Mouse (Mus musculus): ENCODE measurements around the gene Lrrc75b.

The Lrrc75b gene

DNA sequence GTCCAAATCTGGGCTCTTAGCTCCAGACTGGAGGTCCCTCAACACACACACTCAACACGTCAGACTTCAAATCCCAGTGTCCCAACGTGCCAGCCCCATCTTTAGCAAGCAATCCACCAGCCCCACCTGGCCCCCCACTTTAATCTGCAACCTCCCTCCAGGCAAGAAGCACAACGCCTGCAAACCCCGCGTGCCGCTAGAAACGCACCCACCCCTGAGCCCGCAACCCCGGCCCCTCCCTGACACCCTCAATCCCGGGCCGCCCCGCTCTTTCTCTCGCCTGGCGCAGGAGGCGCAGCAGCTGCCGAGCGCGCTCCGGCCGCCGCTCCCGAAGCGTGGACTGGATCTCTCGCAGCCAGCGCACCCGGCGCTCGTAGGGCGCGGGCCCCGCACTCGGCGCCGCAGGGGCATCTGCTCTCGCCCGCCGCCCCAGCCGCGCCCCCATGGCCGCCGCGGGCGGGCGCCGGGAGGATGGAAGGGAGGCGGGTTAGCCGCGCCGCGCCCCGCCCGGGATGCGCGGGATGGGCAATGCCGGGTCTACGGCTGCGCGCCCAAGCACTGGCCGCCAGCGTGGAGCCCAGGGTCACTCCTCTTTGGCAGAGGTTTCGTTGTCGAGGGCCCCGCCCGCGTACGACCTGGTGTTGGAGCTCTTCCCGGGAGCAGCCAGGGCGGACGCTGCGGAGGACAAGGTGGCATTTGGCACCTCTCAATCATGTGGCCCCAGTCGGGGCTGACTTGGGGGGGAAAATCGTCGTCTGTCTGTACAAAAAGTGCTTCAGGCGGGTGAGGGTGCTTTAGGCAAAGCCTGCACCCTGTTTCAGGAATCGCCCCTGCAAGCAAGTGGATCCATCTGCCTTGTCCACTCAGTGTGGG, at the start of gene Lrrc75b:
Lrrc75b (minus strand) TSS at position 655 of the 873 bp plus-strand sequence.
- DNase-seq (ENCODE audit: low read depth, low spot score), result no peak

DNA sequence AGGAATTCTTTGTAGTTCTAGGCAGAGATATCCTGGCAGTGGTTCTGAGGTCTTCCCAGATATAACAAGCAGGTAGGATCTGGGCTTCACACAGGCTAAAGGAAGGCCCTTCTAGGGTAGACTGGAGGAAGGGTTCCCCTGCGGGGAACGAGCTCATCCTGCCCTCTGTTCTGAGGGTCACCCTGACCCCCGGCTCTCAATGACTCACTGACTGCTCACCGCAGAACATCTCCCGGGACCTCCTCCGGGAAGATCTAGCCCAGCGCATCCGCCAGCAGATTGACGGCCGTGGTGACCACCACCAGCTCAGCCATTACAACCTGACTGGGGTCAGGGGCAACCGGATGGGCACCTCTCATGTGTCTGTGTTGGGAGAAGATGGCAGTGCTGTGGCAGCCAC, 48.8 kb upstream of the Lrrc75b start:
- DNase-seq (ENCODE audit: low read depth, low spot score), result no peak

DNA sequence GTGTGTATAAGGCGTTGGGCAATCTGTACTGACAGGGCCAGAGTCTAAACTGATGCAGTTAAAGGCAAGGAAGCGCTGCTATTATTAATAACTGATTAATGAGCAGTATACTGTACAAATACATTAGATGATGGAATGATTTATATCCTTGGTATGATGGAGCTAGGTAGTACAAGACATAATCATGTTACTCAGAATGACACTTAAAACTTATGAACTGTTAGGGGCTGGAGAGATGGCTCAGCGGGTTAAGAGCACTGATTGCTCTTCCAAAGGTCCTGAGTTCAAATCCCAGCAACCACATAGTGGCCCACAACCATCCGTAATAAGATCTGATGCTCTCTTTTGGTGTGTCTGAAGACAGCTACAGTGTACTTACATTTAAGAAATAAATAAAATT, 47.1 kb upstream of the Lrrc75b start:
- DNase-seq (ENCODE audit: low read depth, low spot score), result no peak

DNA sequence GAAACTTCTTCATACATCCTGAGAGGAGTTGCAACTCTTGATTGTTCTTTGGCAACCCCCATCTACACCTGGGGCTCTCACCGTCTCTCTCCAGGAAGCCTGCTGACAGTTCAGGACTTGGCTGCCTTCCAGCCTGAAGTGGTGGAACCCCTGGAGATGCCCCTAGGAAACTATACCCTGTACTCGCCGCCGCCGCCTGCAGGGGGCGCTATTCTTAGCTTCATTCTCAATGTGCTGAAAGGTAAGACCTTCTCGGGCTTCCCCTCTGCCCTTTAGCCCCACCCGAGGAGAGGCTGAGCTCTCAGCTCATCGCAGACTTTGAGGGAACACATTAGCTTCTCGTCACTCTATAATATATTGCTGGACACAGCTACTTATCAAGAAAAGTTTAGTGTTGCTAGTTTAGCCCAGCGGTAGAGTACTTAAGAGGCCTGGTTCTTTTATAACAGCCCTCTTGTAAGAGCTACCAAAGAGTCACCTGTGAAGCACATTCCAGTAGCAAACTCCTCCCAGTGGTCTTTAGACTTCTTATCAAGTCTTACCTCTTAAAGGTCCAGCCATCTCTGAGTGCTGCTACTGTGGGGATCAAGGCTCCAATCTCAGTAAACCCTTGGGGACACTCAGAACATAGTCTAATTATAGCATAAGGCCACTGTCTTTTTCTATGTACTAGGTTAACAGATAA, 45.2 kb upstream of the Lrrc75b start:
- peak; percentile 51 for DNase-seq (ENCODE audit: low read depth, low spot score)

DNA sequence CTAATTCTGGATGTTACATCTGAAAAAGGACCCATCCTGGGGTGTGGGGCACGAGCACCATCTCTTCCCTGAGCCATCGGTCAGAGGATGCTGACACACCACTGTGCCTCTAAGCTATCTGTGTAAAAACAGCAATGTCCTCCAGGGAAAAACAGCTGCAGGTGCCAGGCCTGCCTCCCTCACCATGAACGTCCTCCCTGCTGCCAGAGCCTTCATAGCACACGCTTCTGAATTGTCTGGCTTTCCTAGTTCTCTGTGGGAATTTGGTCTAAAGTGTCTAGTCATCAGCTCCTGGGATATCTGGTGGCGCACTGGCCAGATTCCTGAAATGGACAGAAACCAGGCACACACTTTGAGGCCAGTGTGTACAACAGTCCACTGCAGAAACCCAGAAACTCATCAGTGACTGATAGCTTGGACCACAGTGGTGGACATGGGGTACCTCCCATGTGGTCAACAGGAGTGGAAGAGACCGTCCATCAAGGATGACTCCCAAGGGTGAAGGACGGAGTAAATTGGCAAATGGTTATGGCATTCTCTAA, 40.1 kb upstream of the Lrrc75b start:
- no peak for DNase-seq (ENCODE audit: low read depth, low spot score)

DNA sequence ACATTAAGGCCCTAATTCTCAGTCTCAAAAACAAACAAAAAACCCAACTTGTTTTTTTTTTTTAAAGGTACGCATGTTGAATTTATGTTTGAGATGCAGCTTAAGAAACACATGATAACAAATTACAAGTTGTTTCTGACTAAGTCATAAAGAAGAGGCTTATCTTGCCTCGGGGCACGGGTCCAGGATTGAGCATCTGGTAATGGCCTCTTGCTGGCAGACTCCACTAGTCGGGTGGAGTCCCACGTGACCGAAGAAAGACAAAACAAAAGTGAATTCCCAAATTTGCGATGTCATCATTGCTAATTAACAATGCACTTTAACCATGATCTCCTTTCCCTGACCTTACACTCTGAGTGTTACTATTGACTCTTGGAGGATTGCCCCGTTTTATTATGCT, 35.9 kb upstream of the Lrrc75b start:
- DNase-seq (ENCODE audit: low read depth, low spot score), result no peak

DNA sequence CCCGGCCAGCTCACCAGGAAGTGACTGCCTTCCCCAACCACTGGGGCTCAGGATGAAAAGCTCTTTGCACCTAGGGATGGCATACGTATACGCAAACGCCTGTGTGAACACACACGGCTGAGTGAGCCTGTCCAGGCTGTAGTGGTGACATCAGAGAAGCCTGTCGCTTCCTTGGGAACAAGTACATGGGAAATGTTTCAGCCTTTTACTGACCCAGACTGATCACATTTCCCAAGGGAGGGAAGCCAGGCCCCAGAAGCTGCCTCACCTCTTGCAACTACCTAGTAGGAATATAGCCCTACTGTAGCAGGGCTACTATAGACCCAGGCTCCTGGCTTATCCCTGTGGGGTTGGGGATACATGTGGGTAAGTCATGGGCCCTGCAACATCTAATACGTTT, 32.5 kb upstream of the Lrrc75b start:
- no peak for DNase-seq (ENCODE audit: low read depth, low spot score)

DNA sequence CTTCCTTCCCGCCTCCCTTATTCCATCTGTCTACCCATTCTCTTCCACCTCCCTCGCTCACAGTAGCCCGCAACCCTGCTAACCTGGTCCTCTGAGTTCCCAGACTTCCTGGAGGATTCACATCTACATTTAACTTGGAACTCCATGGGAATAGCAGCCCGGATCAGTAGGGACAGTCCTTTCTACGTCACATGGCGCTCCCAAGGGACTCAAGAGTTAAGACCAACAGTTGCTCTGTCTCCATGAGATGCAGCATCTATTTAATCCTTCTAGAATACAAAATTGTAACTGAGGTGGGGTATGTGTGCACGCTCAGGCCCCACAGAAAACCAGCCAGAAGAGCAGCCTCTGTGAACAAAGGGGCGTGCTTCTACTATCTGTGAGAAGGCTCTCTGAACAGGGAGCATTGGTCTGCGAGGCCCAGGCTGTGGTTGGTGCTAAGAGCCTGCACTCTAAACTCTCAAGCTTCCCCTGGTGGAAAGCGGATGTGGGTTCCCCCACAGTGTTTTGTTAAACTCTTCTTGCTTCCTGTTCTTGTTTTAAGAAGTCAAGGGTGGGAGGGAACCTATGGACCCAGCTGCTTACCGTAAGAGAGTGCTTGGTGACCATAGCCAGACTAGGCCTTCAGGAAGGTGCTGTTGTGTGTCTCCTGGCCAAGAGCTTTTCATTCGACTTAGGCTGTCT, 31.2 kb upstream of the Lrrc75b start:
- DNase-seq (ENCODE audit: low read depth, low spot score), result peak; percentile 85

DNA sequence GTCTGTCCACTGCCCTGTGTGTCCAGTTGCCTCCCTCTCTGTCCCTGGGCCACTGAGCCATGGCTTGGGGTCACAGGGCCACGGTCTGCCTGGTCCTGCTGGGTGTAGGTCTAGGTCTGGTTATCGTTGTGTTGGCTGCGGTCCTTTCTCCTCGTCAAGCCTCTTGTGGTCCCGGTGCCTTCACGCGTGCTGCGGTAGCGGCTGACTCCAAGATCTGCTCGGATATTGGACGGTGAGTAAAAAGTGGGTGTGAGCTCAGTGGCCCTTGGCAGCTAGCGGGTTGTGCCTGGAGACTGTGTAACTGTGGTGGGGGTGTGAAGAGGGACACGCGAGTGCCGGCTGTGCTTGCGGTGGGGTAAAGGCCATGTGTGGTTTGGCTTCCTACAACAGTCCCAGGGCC, 29.5 kb upstream of the Lrrc75b start:
- DNase-seq (ENCODE audit: low read depth, low spot score), result no peak

DNA sequence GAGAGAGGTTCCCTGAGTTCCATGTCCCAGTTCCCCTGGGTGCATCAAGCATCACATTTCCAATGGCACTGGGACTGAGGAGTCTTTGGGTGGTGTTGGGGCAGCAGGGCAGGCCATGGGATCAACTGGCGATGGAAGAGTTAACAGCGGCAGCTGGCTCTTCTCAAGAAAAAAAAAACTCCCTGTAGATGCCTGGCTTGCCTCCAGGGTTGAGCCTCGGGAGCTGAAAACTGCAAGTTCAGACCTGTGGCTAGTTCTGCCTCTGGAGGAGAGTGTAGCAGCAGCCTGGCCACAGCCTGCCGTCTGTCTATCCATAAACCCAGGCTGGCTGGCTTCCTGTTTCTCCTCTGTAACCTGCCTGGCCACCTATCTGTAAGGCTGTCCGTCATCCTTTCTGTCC, 29.0 kb upstream of the Lrrc75b start, which contains the start of gene Ggt5:
Ggt5 (plus strand) TSS at position 212 of the 400 bp plus-strand sequence.
- no peak for DNase-seq (ENCODE audit: low read depth, low spot score)

DNA sequence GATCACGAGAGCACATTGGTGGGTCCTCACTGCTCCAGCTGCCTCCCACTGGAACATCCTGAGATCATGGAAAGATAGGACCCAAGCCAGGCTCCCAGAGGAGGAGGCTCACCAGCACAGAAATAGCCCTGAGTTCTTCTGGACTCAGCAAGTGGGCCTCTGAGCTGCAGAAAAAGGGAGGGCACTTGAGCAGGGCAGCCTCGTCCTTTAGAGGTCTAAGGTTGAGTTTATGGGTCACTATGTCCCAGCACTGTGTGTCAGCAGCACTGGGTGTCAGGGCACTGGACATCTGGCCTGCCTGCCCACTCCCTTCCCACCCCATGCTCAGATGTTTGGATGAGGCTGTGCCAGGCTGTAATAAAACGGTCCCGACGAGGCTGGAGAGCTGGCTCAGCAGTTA, 28.2 kb upstream of the Lrrc75b start:
- DNase-seq (ENCODE audit: low read depth, low spot score), result no peak

DNA sequence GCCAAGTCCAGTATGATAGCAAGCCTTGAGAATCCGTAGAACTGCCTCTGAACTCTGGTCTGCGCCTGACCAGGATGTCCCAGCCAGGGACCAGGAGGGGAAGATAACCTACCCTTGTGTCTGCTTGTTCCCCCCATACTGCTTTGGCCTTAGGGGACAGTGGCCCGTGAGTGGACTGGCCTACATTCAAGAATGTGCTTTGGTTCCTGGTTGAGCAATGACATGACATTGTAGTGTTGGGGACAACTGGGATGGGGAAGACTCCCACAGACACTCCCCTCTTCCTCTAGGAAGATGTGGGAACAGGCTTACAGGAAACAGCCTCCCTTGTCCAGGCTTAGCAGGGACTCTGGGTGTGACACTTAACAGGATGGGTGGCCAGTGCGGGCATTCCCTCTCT, 27.7 kb upstream of the Lrrc75b start:
- DNase-seq (ENCODE audit: low read depth, low spot score), result no peak

DNA sequence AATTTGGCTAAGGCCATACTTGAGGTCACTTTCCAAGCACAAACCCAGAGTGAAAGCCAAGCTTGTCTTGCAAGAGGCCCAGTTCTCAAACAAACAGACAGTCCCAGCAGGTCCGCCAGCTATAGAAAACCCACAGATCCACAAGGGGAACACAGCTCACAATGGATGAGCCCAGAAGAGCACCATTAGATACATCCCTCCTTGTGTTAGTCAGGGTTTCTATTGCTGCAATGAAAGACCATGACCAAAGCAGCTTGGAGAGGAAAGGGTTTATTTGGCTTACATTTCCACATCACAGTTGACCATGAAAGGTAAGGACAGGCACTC, 26.4 kb upstream of the Lrrc75b start:
- DNase-seq (ENCODE audit: low read depth, low spot score), result no peak

DNA sequence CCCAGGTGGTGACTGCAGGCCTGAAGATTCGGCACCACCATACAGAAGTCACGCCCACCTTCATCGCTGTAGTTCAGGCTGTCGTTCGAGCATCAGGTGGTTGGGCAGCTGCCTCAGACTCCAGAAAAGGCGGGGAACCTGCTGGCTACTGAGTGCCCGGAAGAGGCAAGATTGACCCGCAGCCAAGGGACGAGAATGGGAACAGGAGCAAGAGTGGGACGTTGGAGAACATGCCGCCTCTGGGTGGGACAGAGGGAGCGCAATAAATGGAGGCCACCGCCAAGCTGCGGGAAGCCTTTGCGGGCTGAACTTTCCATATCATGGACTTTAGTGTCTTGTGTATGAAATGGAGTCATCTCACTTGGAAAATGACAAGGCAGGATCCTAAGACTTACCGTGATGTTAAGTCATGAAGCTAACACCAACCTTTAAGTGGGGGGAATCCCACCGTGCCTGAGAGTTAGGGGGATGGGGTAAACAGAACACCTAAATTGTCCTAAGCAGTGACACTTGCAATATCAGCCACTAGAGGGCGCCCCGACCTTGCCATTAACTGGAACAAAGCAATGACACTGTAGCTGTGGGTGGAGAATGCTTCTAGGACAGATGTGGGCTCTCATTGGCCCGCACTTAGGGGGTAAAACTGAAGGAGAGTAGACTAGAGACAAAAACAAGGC, 25.9 kb upstream of the Lrrc75b start:
- DNase-seq (ENCODE audit: low read depth, low spot score), result peak; percentile 83

DNA sequence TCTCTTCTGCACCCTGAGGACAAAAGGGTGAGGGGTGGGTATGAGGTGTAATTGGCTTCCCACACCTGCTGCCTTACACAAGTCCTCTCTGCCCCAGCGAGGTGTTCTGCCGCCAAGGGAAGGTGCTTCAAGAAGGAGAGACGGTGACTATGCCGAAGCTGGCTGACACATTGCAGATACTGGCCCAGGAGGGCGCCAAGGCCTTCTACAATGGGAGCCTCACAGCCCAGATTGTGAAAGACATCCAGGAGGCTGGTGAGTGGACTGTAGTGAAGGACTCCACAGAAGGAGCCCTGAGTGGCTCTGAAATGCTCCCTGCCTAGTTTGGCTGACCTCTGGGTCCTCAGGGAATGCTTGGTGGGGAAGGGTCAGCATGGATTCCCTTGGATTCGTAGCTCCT, 19.0 kb upstream of the Lrrc75b start:
- no peak for DNase-seq (ENCODE audit: low read depth, low spot score)

DNA sequence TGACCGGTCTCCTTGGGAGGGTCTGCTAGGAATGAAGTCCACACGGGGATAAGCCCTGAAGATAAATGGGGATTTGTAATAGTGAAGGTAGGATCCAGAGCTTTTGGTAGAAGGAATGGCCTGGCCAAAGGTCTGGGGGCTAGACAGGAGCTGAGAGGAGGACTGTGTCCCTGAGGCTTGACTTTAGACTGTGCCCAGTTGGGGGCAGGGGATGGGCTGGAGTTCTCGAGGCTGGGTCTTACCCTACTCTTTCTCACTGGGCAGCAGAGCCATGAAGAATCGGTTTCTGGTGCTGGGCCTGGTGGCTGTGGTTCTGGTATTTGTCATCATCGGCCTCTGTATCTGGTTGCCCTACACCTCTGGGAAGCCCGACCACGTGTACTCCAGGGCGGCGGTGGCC, 13.8 kb upstream of the Lrrc75b start:
- no peak for DNase-seq (ENCODE audit: low read depth, low spot score)

DNA sequence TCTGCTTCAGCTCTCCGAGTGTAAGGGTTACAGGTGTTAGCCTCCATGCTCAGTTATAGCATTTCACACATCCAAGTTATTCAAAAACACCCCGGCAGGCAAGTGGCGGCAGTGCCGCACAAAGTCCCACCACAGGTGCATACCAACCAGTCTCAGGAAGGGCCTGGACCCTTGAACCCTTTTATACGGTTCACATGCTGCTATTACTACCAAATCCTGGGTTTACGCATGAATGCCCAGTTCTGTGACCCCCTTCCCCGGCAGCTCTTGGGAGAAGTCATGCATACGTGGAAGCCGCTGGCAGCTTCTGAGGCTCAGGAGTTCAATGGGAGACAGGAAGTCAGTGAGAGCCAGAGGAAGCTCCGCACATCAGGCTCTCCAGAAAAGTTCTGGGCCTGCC, 13.1 kb upstream of the Lrrc75b start:
- DNase-seq (ENCODE audit: low read depth, low spot score), result no peak

DNA sequence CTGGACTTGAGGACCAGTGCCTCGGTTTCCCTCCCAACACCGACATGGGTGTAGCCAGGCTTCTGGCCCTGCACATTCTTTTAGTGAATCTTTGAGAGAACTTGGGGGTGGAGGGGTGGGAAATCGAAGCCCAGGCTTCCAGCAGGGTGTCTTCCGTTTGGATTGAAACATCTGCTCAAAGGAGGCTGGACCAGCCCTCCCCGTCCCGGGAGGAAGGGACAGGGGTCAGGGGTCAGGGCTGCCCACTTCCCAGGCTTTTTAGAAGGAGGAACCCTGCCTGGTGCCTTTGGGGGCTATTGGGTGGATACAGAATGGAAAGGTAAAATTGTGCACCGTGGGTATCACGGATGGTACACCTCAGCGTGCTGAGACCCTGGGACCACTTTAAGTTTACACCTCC, 11.8 kb upstream of the Lrrc75b start:
- no peak for DNase-seq (ENCODE audit: low read depth, low spot score)

DNA sequence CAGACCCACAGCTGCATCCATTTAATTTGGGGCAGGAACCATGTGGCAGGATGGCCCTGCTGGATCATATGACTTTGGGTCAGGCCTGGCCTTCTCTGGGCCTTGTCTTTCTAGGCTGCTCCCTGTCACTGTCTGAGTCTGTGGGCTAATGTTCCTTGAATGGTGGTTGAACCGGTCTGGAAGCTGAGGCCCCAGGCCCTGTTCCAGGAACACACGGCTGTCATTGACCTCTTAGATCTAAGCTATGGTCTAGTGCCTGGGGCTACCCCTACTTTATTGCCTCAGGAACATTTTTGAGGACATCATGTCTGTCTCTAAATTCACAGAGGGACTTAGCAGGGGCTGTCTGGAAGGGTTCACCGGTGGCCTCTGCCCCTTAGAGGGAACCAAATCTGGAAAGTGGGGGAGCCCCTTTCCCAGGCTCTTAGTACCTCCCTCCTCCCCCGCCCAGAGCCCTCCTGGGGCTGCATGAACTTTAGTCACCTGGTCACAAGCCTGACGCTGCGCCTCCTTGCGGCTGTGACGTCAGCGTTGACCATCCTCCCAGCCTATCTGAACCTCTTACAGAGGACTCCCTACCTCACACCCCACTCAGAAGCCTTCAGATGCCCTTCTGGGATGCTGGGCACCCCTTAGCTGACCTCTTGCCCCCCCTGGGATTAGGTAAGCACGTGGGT, 11.0 kb upstream of the Lrrc75b start:
- no peak for DNase-seq (ENCODE audit: low read depth, low spot score)

DNA sequence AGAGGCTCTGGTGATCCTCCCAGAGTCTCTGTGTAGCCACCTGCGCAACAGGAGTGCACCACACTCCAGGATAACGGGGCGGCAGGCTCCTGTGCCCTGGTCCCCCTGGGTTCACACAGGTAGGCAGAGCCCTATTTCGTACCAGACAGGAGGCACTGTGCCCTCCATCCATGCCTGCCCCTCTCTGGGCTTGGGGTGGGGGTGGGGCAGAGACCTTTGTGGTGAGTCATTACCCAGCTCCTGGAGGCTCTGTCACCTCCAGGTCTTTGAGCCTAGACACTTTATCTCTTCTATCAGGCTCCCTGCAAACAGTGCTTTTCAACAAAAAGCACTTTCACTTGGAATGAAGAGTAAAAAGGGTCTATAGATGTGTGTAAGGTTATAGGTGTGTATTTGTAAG, 8.7 kb upstream of the Lrrc75b start:
- DNase-seq (ENCODE audit: low read depth, low spot score), result no peak

DNA sequence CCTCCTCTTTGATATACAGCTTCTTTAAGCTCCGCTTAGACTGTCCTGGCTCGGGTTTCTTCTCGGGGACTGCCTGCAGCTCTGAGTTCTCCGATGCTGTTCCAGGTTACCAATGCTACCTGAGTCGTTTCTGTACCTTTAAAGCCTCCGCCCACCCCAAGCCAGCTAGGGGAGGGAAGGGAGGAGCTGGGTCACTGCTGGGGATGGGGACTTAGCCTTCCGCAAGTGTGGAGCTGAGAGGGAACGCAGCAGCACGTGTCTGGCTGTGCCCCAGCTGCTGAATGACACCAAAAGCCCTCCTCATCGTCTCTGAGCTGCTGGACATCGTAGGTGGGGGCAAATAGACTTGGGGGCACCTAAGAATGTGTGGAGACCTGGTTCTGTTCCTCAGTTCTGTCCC, 8.3 kb upstream of the Lrrc75b start:
- no peak for DNase-seq (ENCODE audit: low read depth, low spot score)
